Mouse (Mus musculus): ENCODE data around the gene Gm39653.

DNA sequence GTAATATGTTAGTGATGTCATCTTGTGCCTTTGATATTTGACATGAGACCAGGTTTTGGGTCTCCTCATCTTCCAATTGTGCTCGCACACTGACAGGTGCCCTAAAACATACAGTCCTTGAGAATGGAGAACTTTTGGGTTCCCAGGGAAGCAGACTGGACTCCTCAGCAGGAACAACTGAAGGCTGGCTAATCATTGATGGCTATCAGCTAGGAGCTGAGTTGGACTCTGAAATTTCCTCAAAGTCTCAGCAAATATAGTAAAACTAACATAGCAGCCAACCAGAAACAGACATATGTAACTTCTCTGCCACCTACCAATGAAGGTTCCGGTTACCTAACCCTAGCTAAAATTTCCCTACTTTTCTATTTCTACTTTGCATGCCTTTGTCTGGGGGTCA is 50.3 kb downstream of the Gm39653 start:
- TF ChIP-seq POLR2A (IDR thresholded peaks at IDR 0.05; ENCODE audit: insufficient read depth, low read depth, low read length) = no peak
- TF ChIP-seq CTCF (IDR thresholded peaks at IDR 0.05; ENCODE audit: insufficient read depth, low read depth, low read length) = no peak

Data from olfactory bulb, adult 2 months (tissue).